Mouse (Mus musculus): ENCODE data around the gene Fgf8. TPM values are rescaled to one million over a fixed set of nuclear protein-coding genes. Genes with fewer than 3 reads are reported as not detected.

The Fgf8 gene
- total RNA-seq, 2 experiments from 2014 or later: not detected

DNA sequence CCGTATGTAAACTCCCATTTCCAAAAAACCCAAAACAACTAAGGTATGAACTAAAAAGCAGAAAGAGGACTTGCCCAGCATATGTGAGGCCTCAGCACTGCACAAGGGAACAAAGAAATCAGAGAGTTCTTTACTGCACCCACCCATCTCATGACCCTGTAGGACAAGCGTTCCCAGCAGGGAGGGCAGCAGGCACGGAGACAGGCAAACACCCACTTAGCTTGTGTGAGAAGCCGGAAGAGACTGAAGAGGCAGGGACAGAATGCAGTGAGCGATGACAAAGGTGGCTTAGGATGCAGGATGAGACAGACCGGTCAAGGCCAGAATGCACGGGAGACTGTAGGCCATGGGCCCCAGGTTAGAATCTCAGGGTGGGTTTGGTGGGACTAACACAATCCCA, 11.1 kb downstream of the Fgf8 start:
- DNase-seq: no peak
- intact Hi-C loops (cut with DNase I): no loop called here

GRCm38 (mm10) chr19:45730042-45730441, 12.7 kb downstream of the Fgf8 start:
- no peak for DNase-seq
- intact Hi-C loops (cut with DNase I): no loop called here

GRCm38 (mm10) chr19:45727231-45727630, 15.5 kb downstream of the Fgf8 start:
- no peak for DNase-seq
- intact Hi-C loops (cut with DNase I): no loop called here

DNA sequence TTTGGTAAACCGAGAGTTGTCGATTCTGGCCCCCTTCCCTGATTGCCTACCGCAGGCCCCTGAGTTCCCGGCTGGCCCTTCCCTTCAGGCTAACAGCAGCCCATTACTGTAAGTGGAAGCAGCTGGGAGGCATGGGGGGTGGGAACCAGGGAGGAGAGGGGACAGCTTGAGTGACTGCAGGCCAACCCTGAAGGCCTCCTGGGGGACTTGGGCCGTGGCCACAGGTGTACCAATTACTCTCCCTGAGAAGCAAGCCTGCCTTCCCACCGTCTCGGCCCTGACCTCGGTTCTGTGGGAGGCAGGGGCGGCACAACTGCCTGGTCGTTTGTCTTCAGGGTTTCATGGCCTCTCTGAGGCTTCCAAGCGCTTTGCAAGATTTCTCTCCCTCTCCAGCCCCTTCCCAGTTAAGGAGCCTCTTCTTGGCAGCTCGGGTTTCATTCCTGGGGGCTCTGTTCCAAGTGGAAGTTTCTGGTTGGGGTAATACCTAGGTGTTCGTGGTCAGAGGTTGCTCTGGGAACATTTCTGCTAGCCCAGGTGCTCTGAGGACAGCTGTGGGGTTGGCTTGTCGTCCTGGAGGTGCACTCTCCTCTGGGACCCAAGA, 16.9 kb downstream of the Fgf8 start:
- DNase-seq: no peak
- intact Hi-C loops (cut with DNase I): no loop called here

DNA sequence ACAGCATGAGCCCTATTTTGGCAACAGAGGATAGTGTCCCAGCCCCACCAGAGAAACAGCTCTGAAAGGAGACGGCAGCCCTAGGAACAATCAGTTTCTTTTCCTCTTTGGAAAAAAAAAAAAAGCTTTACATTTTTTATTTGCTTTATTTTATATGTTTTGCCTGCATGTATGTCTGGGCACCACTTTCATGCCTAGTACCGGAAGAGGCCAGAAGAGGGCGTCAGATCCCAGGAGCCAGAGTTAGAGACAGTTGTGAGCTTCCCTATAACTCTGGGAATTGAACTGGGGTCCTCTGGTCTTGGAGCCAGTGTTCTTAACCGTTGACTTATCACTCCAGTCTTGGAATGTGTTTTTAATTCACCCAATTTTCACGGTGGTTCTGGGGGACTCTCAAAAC, 20.5 kb downstream of the Fgf8 start:
- no peak for DNase-seq
- intact Hi-C loops (cut with DNase I): no loop called here

GRCm38 (mm10) chr19:45718286-45718685, 24.4 kb downstream of the Fgf8 start:
- intact Hi-C loops (cut with DNase I): no loop called here
- DNase-seq: no peak

DNA sequence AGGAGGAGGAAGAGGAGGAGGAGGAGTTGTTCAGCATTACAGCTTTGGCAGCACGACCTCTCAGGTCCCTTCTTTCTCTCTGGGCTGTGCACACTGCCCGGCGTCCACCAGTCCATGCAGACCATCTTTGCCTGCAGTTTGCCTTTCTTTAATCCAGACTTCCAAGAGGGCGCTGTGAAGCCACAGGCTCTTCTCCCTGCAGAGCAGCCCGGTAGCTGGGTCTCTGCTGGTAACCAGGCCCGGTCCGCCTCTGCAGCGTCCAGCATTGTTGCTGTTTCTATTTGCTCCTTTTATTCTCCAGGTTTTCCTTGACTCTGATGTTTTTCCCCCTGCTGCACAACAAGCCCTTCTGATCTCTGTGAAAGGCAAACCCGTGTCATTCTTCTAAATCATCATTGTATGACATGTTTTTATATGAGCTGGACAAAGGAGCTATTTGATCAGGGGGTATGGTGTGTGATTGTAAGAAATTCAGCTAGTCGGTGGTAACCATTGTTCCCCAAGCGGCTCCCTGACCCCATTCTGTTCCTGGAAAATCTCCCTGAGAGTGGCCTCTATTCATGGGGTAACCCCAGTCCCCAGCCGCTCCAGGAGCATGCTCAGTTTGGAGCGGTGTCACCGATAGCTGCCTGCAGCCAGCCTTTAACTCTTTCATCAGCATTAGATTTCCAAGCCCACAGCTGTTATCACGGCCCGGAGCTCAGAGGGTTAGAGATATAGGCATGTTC, 25.1 kb downstream of the Fgf8 start:
- intact Hi-C loops (cut with DNase I): no loop called here
- peak; percentile 28 to 33 for DNase-seq

DNA sequence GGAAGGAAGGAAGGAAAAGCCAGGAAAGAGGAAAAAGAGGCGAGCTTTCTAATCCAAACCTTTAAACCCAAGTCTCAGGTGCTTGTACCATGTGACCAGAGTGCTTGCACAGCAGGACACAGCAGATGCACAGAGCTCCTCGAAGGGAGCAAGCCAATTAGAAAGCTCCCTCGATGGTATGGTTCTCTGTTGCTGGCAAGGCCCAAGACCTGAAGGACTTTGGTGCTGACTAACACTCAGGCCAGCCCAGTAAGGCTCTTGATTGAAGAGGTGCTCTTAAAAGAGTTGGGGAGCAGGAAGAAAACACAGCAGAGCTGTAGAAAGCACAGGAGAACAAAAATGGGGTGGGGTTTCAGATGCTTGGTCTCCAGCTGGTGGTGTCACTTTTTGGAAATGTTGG, 34.0 kb downstream of the Fgf8 start:
- intact Hi-C loops (cut with DNase I): no loop called here
- DNase-seq: no peak

DNA sequence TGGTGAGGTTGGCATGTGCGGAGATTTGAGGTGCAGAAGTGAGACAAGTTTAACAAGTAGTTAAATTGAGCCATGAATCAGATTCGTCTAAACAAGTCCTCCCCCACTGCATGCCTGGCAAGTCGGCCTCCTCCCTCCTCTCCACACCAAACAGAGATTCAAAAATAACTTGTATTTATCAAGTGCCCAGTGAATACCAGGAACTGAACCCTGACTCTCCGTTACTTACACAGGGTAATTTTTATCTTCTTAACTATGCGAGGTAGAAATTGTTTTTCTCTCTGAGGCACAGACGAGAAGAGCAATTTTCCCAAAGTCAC, 46.5 kb downstream of the Fgf8 start:
- intact Hi-C loops (cut with DNase I): no loop called here
- DNase-seq: peak in 1 of 2 experiments; percentile 15

- intact Hi-C loops (cut with DNase I): no loop called here
- peak; percentile 28 to 52 for DNase-seq
These were observed 47.0 kb downstream of the Fgf8 start for GRCm38 (mm10) chr19:45695496-45696280.

GRCm38 (mm10) chr19:45694056-45694455, 48.7 kb downstream of the Fgf8 start:
- intact Hi-C loops (cut with DNase I): no loop called here
- DNase-seq: no peak

GRCm38 (mm10) chr19:45692211-45692610, 50.5 kb downstream of the Fgf8 start:
- no peak for DNase-seq
- intact Hi-C loops (cut with DNase I): no loop called here

DNA sequence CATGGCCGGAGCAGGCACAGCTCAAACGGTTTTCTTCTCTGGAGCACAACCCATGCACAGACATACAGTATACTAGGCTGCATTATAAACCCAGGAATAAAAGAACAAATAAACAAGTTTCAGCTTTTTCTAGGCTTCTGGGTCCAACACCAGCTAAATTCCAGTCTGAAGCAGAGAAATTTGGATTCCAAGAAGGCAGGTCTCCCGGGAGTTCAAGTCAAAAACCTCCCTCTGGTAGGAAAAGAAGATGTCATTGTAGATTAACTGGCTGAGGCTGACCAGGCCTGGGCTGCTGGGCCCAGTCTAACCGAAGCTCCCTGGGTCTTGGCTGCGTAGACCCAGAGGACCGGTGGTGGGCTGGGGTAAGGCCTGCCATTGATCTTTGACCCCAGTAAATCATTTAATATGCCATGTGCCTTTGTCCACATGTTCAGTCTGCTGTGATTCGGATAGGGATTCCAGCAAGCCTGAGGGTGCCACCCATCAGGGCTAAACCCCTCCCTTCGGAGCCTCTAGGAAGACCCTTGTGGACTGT, 51.6 kb downstream of the Fgf8 start:
- no peak for DNase-seq
- intact Hi-C loops (cut with DNase I): no loop called here

DNA sequence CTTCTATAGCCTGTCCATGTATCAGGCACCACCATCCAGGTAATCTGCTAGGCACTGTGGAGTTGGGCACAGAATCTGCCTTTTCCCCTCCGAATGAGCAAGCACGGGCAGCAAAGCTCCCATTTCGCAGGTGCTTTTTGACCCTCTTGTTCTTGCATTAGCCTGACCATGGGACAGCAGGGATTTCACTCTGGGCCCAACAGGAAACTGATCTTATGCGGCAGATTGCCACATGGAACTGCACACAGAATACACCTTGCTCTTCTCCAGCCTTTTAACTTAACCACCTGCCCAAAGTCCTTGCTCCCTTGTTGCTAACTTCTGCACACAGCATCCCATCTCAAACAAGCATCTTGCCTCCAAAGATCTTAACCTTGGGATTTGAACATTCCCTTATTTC, 55.7 kb downstream of the Fgf8 start:
- no peak for DNase-seq
- intact Hi-C loops (cut with DNase I): no loop called here

Other genes with a start within 250 kb of the Fgf8 start
- gene Poll, start 182.4 kb downstream of the Fgf8 start, total RNA-seq (2021): 10 to 100 TPM in 1 of 2 experiments, 1 to 10 TPM in 1; 9.8 to 11.4 TPM
- 10 to 100 TPM; 17.6 to 21.5 TPM for gene Gm17018, start 182.3 kb downstream of the Fgf8 start, total RNA-seq (2021)
- 10 to 100 TPM; 28.1 to 29.4 TPM for gene Fbxw4, start 82.6 kb downstream of the Fgf8 start, total RNA-seq (2021)
- 10 to 100 TPM; 15.0 to 15.9 TPM for gene Npm3, start 6.7 kb upstream of the Fgf8 start, total RNA-seq (2021)
- 10 to 100 TPM; 74.5 to 76.1 TPM for gene Mgea5, start 40.9 kb upstream of the Fgf8 start, total RNA-seq (2021)
- 100 to 1,000 TPM; 204 to 236 TPM for gene Kcnip2, start 73.1 kb upstream of the Fgf8 start, total RNA-seq (2021)

Measured in heart, postnatal 36 days (tissue).